Mouse (Mus musculus): ENCODE data around the gene Ctns.

DNA sequence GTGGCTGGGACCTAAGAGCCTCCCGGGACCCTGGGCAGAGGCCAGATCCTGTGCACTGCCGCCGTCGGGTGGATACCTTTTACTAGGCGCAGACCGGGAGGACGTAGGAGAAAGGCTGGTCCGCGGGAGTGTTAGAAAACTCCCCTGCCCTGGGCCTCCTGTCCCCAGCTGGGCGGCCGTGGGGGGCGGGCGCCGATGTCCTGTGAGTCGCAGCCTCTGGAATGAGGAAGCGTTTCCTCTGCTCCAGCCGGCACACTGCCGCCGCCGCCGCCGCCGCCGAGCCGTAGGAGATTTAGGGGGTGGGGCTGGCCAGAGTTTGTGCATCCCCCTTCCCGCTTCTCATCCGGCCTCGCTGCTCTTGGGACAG is 21.4 kb downstream of the Ctns start:
- no peak for TF ChIP-seq POLR2A (IDR thresholded peaks at IDR 0.05; ENCODE audit: borderline replicate concordance, extremely low read depth, insufficient read depth, insufficient read length, poor library complexity, severe bottlenecking)
- TF ChIP-seq CTCF (IDR thresholded peaks at IDR 0.05; ENCODE audit: borderline replicate concordance, extremely low read depth, insufficient read depth, insufficient read length), result no peak
